In genomic region chr4:94601395-94601794, GRCm38 (mm10) we compare ENCODE assay signal across 10 mouse cellular contexts. TPM values are rescaled to one million over a fixed set of nuclear protein-coding genes. Genes with fewer than 3 reads are reported as not detected.
A peak's percentile ranks its signal among the peaks of the same experiment; 100 is the strongest.
DNase-seq lines count a peak whose midpoint lies in the region; ATAC-seq and TF ChIP-seq lines count a peak whose summit lies in the region.
"Had no signal": no experiment of that assay in that cellular context is flagged by ENCODE, and none has a peak within 500 bp of the region (broad histone marks: within the 10 kb centered on the region; RNA-seq: fewer than 3 reads in every experiment).

No protein-coding gene starts in this region.

- DNase-seq in lung, adult 2 months = no peak
- no peak for DNase-seq in midbrain, postnatal 0 days (ENCODE audit: low spot score)
- DNase-seq in right cerebral cortex, adult 2 months (ENCODE audit: low spot score in 2 of 2) = no peak
- no peak for DNase-seq in gastrocnemius, postnatal 4 days (ENCODE audit: low spot score in 2 of 2)
- DNase-seq in left cerebral cortex, adult 18-20 months (ENCODE audit: low spot score in 2 of 2) = no peak

- H3K27me3 ChIP-seq in lung, embryonic 16.5 days (ENCODE audit: control insufficient read depth, insufficient read depth, low read depth, low read length) = no peaks in the 10 kb centered on the region
- H3K27me3 ChIP-seq in hindbrain, embryonic 13.5 days = no peaks in the 10 kb centered on the region
- no peaks in the 10 kb centered on the region for H3K27me3 ChIP-seq in midbrain, postnatal 0 days (ENCODE audit: insufficient read depth, low read length)

- no peak overlapping the region for H3K27ac ChIP-seq in lung, embryonic 16.5 days (ENCODE audit: low read length)
- no peak overlapping the region for H3K27ac ChIP-seq in bone marrow macrophage, adult 2 months (ENCODE audit: insufficient read depth, low read depth, low read length)
- H3K27ac ChIP-seq in hindbrain, embryonic 13.5 days = no peak overlapping the region
- H3K27ac ChIP-seq in midbrain, postnatal 0 days (ENCODE audit: low read depth, low read length) = no peak overlapping the region

- 78% methylated on average over 4 of the region's 4 CpGs for whole genome bisulfite sequencing in lung, embryonic 16.5 days
- 67% methylated on average over 4 of the region's 4 CpGs for WGBS in lung, adult 2 months
- 89% methylated on average over 4 of the region's 4 CpGs for WGBS in hindbrain, embryonic 13.5 days
- WGBS in midbrain, postnatal 0 days = 86% methylated on average over 4 of the region's 4 CpGs

- H3K9me3 ChIP-seq in lung, embryonic 16.5 days (ENCODE audit: control insufficient read depth, low read length) = no peaks in the 10 kb centered on the region
- H3K9me3 ChIP-seq in hindbrain, embryonic 13.5 days = no peaks in the 10 kb centered on the region
- H3K9me3 ChIP-seq in midbrain, postnatal 0 days (ENCODE audit: low read length) = no peaks in the 10 kb centered on the region

- TF ChIP-seq CTCF in lung, adult 2 months (IDR thresholded peaks at IDR 0.05; ENCODE audit: insufficient read depth, low read length) = no peak
- TF ChIP-seq CTCF in bone marrow macrophage, adult 2 months (IDR thresholded peaks at IDR 0.05; ENCODE audit: low read depth, low read length) = no peak
- TF ChIP-seq CTCF in midbrain, postnatal 0 days (IDR thresholded peaks at IDR 0.05) = peak; percentile 41

- no peak for TF ChIP-seq POLR2A in lung, adult 2 months (IDR thresholded peaks at IDR 0.05; ENCODE audit: borderline replicate concordance, extremely low read depth, low read depth, low read length)
- no peak for TF ChIP-seq POLR2A in bone marrow macrophage, adult 2 months (IDR thresholded peaks at IDR 0.05; ENCODE audit: borderline replicate concordance, low read depth, low read length)

- ATAC-seq in lung, embryonic 16.5 days (ENCODE audit: low read depth) = no peak
- no peak for ATAC-seq in hindbrain, embryonic 13.5 days (ENCODE audit: low FRiP score)
- ATAC-seq in midbrain, postnatal 0 days (ENCODE audit: low FRiP score) = no peak

- H3K4me2 ChIP-seq in lung, embryonic 16.5 days (ENCODE audit: low read depth, low read length) = peak overlapping the region; percentile 68; the same call in 1 of the 2 replicates
- peak overlapping the region; percentile 85 for H3K4me2 ChIP-seq in hindbrain, embryonic 13.5 days
- H3K4me2 ChIP-seq in midbrain, postnatal 0 days (ENCODE audit: low read depth, low read length, poor library complexity, severe bottlenecking) = peak overlapping the region; percentile 70

- H3K4me1 ChIP-seq in lung, embryonic 16.5 days (replicated peaks; ENCODE audit: control insufficient read depth, insufficient read depth, low read length) = peaks cover 13% of the 10 kb centered on the region
- peaks cover 5% of the 10 kb centered on the region for H3K4me1 ChIP-seq in lung, adult 2 months (ENCODE audit: control insufficient read depth, insufficient read depth, low read length)
- H3K4me1 ChIP-seq in bone marrow macrophage, adult 2 months (ENCODE audit: control insufficient read depth, insufficient read depth, low read length) = peaks cover 15% of the 10 kb centered on the region
- H3K4me1 ChIP-seq in hindbrain, embryonic 13.5 days (replicated peaks) = peaks cover 23% of the 10 kb centered on the region
- peaks cover 3% of the 10 kb centered on the region; the same call in 1 of the 2 replicates for H3K4me1 ChIP-seq in midbrain, postnatal 0 days (ENCODE audit: insufficient read depth, low read length)

- no peak overlapping the region for H3K9ac ChIP-seq in lung, embryonic 16.5 days (ENCODE audit: low read length)
- H3K9ac ChIP-seq in hindbrain, embryonic 13.5 days = no peak overlapping the region
- H3K9ac ChIP-seq in midbrain, postnatal 0 days (replicated peaks; ENCODE audit: low read length, poor library complexity, severe bottlenecking) = no peak overlapping the region

- no peaks in the 10 kb centered on the region for H3K36me3 ChIP-seq in lung, embryonic 16.5 days (ENCODE audit: control insufficient read depth, insufficient read depth, low read length)
- H3K36me3 ChIP-seq in hindbrain, embryonic 13.5 days = no peaks in the 10 kb centered on the region
- no peaks in the 10 kb centered on the region for H3K36me3 ChIP-seq in midbrain, postnatal 0 days (ENCODE audit: insufficient read depth, low read length)

- H3K4me3 ChIP-seq in lung, embryonic 16.5 days (ENCODE audit: low read length) = no peak overlapping the region
- no peak overlapping the region for H3K4me3 ChIP-seq in lung, adult 2 months (replicated peaks; ENCODE audit: extremely low read depth, low read depth, low read length)
- peak overlapping the region; percentile 21 for H3K4me3 ChIP-seq in bone marrow macrophage, adult 2 months (ENCODE audit: insufficient read depth, low read length)
- H3K4me3 ChIP-seq in hindbrain, embryonic 13.5 days = peak overlapping the region; percentile 98
- no peak overlapping the region; the same call in 1 of the 2 replicates for H3K4me3 ChIP-seq in midbrain, postnatal 0 days (ENCODE audit: low read depth, low read length)

RNA-seq across cellular contexts. Expression of gene Plaa, which starts 1.6 kb away (rescaled TPM):
- 56.2 and 56.9 TPM in 2 replicates for polyA plus RNA-seq in lung, embryonic 16.5 days (2015; fragmentation: Nextera tagmentation; extraction: Ambion mirVana)
- polyA plus RNA-seq in lung, adult 2 months (2012; rRNA removed) = 36.5 and 53.0 TPM in 2 replicates
- 44.9 and 47.6 TPM in 2 replicates for polyA plus RNA-seq in bone marrow macrophage, adult 2 months (2012; ENCODE audit: insufficient read depth, insufficient read length, missing spikeins)
- polyA plus RNA-seq in hindbrain, embryonic 13.5 days (2015; fragmentation: Nextera tagmentation; extraction: Ambion mirVana) = 81.0 and 82.7 TPM in 2 replicates
- total RNA-seq in midbrain, postnatal 0 days (2014; rRNA removed) = 87.6 and 95.7 TPM in 2 replicates
- 63.9 and 70.4 TPM in 2 replicates for polyA plus RNA-seq in midbrain, postnatal 0 days (2015; fragmentation: Nextera tagmentation; extraction: Ambion mirVana)
- total RNA-seq in gastrocnemius, postnatal 4 days (2021) = 10 to 100 TPM; 40.4 to 49.6 TPM
- total RNA-seq in left cerebral cortex, adult 18-20 months (2021) = 10 to 100 TPM; 40.5 to 41.5 TPM

RNA-seq across cellular contexts. Expression of gene Ift74, which starts 12.9 kb away (rescaled TPM):
- polyA plus RNA-seq in lung, embryonic 16.5 days (2015; fragmentation: Nextera tagmentation; extraction: Ambion mirVana) = 28.8 and 32.5 TPM in 2 replicates
- 1.3 and 1.4 TPM in 2 replicates for polyA plus RNA-seq in lung, adult 2 months (2012; rRNA removed)
- polyA plus RNA-seq in bone marrow macrophage, adult 2 months (2012; ENCODE audit: insufficient read depth, insufficient read length, missing spikeins) = 10.7 and 11.0 TPM in 2 replicates
- 34.0 and 36.2 TPM in 2 replicates for polyA plus RNA-seq in hindbrain, embryonic 13.5 days (2015; fragmentation: Nextera tagmentation; extraction: Ambion mirVana)
- 9.2 and 12.5 TPM in 2 replicates for total RNA-seq in midbrain, postnatal 0 days (2014; rRNA removed)
- polyA plus RNA-seq in midbrain, postnatal 0 days (2015; fragmentation: Nextera tagmentation; extraction: Ambion mirVana) = 24.7 and 27.3 TPM in 2 replicates
- total RNA-seq in gastrocnemius, postnatal 4 days (2021) = 10 to 100 TPM; 11.7 to 15.4 TPM
- 10 to 100 TPM; 24.4 to 26.1 TPM for total RNA-seq in left cerebral cortex, adult 18-20 months (2021)

RNA-seq across cellular contexts. Expression of gene Caap1, which starts 44.8 kb away (rescaled TPM):
- 14.3 and 16.9 TPM in 2 replicates for polyA plus RNA-seq in lung, embryonic 16.5 days (2015; fragmentation: Nextera tagmentation; extraction: Ambion mirVana)
- polyA plus RNA-seq in lung, adult 2 months (2012; rRNA removed) = 5.2 and 7.7 TPM in 2 replicates
- polyA plus RNA-seq in bone marrow macrophage, adult 2 months (2012; ENCODE audit: insufficient read depth, insufficient read length, missing spikeins) = 8.9 and 11.9 TPM in 2 replicates
- 22.1 and 24.8 TPM in 2 replicates for polyA plus RNA-seq in hindbrain, embryonic 13.5 days (2015; fragmentation: Nextera tagmentation; extraction: Ambion mirVana)
- 9.2 and 13.6 TPM in 2 replicates for total RNA-seq in midbrain, postnatal 0 days (2014; rRNA removed)
- 8.8 and 9.2 TPM in 2 replicates for polyA plus RNA-seq in midbrain, postnatal 0 days (2015; fragmentation: Nextera tagmentation; extraction: Ambion mirVana)
- total RNA-seq in gastrocnemius, postnatal 4 days (2021) = 1 to 10 TPM; 6.2 to 6.4 TPM
- total RNA-seq in left cerebral cortex, adult 18-20 months (2021) = 10 to 100 TPM in 1 of 2 experiments, 1 to 10 TPM in 1; 9.9 to 10.5 TPM

RNA-seq across cellular contexts. Expression of gene Gm10306, which starts 45.0 kb away (rescaled TPM):
- 0.63 TPM in 1 of 2 replicates, not detected in the other for polyA plus RNA-seq in lung, embryonic 16.5 days (2015; fragmentation: Nextera tagmentation; extraction: Ambion mirVana)
- polyA plus RNA-seq in lung, adult 2 months (2012; rRNA removed) = not detected in 2 replicates
- not detected in 2 replicates for polyA plus RNA-seq in bone marrow macrophage, adult 2 months (2012; ENCODE audit: insufficient read depth, insufficient read length, missing spikeins)
- polyA plus RNA-seq in hindbrain, embryonic 13.5 days (2015; fragmentation: Nextera tagmentation; extraction: Ambion mirVana) = 0.96 TPM in 1 of 2 replicates, not detected in the other
- not detected in 2 replicates for total RNA-seq in midbrain, postnatal 0 days (2014; rRNA removed)
- 0.35 TPM in 1 of 2 replicates, not detected in the other for polyA plus RNA-seq in midbrain, postnatal 0 days (2015; fragmentation: Nextera tagmentation; extraction: Ambion mirVana)
- not detected for total RNA-seq in gastrocnemius, postnatal 4 days (2021)
- total RNA-seq in left cerebral cortex, adult 18-20 months (2021) = not detected
- polyA plus RNA-seq: small intestine, adult 2 months had no signal

RNA-seq across cellular contexts. Expression of gene Lrrc19, which starts 48.5 kb away (rescaled TPM):
- polyA plus RNA-seq in lung, embryonic 16.5 days (2015; fragmentation: Nextera tagmentation; extraction: Ambion mirVana) = 0.36 and 0.39 TPM in 2 replicates
- polyA plus RNA-seq in lung, adult 2 months (2012; rRNA removed) = 0.03 TPM in 1 of 2 replicates, not detected in the other
- not detected in 2 replicates for polyA plus RNA-seq in bone marrow macrophage, adult 2 months (2012; ENCODE audit: insufficient read depth, insufficient read length, missing spikeins)
- 0.38 TPM in 2 replicates for polyA plus RNA-seq in hindbrain, embryonic 13.5 days (2015; fragmentation: Nextera tagmentation; extraction: Ambion mirVana)
- not detected in 2 replicates for total RNA-seq in midbrain, postnatal 0 days (2014; rRNA removed)
- polyA plus RNA-seq in midbrain, postnatal 0 days (2015; fragmentation: Nextera tagmentation; extraction: Ambion mirVana) = 0.15 and 0.33 TPM in 2 replicates
- not detected for total RNA-seq in gastrocnemius, postnatal 4 days (2021)
- not detected for total RNA-seq in left cerebral cortex, adult 18-20 months (2021)
- polyA plus RNA-seq: gonadal fat pad, adult 2 months had no signal

Comparison
In these comparisons a context has a peak if more than half of its experiments do, and no peak if none do; other contexts are left out.
1. H3K4me3 ChIP-seq: peak in bone marrow macrophage, adult 2 months (single experiment) and hindbrain, embryonic 13.5 days (single experiment); none in lung, embryonic 16.5 days (single experiment), lung, adult 2 months (single experiment) and midbrain, postnatal 0 days (single experiment).
2. Peak in every context shown above with its lines, with median percentiles within 50 percentile points of each other: H3K4me2 ChIP-seq.